Mouse (Mus musculus): ENCODE results near the gene Ctla2b. TPM values are rescaled to one million over a fixed set of nuclear protein-coding genes. Genes with fewer than 3 reads are reported as not detected.
"Not testable (repeated sequence)": the region's sequence is repeated elsewhere in the genome, so short reads cannot be mapped to it uniquely, and the experiment has no call there.

Ctla2b gene
- total RNA-seq (2021) = 7.1 and 9.8 TPM in 2 replicates
- long read RNA-seq, experiment 1, partial matches to known transcripts = 0 of 1 reads
- long read RNA-seq, experiment 1, other reads (novel, unspliced or antisense) = 0 of 1 reads
- long read RNA-seq, experiment 2, partial matches to known transcripts = 1 of 2 reads
- long read RNA-seq, experiment 2, other reads (novel, unspliced or antisense) = 0 of 2 reads

DNA sequence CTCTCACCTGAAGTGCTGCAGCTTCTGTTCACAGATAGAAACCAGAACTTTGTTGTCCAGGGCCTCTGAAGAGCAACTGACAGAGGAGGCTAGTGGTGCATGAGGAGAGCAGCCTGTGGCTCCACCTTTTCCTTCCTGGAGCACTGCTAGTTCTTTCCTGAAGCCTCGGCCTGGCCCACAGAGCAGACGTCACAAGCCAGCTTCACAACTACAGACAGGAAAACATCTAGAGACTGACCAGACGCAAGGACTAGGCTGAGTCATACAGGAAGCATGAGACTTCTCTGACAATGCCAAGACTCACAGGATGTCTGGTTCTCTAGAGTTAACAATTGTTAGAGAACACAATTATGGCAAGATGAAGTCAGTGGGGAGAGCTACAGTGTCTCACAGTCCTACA lies at the start of gene Ctla2b:
TSS of gene Ctla2b (minus strand) at position 120 of the 400 bp plus-strand sequence.
- DNase-seq = peak; percentile 49

DNA sequence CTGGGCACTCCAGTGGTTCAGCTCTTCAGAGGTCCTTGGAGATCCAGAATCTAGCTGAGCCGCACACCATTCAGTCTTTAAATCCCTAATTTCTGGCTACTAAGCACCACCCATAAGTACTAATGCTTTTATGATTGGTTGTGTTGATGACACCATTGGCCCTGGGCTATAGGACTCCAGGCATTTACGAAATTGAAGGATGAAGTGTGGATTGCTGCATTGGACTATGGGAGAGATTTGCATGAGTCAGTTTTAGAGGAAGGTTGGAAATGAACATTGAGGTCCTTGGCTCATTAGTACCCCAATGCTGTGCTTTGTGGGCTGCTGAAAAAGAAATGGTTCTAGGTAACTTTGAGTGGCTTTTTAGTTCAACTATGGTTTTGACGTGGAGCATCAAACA lies 44.6 kb upstream of the Ctla2b start, which contains the start of gene Tpbpa:
TSS of gene Tpbpa (minus strand) at position 101 of the 400 bp plus-strand sequence.
- DNase-seq = not testable (repeated sequence)

DNA sequence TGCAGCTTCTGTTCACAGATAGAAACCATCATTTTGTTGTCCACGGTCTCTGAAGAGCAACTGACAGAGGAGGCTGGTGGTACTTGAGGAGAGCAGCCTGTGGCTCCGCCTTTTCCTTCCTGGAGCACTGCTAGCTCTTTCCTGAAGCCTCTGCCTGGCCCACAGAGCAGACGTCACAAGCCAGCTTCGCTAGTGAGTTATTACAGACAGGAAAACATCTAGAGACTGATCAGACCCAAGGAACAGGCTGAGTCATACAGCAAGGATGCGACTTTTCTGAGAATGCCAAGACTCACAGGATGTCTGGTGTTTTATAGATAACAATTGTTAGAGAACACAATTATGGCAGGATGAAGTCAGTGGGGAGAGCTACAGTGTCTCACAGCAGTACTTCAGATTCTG lies 39.3 kb upstream of the Ctla2b start, which contains the start of the genes Gm49391 and Ctla2a:
TSS of gene Gm49391 (minus strand) at position 72 of the 402 bp plus-strand sequence.
TSS of gene Ctla2a (minus strand) at position 126 of the 402 bp plus-strand sequence.
- DNase-seq = peak; percentile 42

DNA sequence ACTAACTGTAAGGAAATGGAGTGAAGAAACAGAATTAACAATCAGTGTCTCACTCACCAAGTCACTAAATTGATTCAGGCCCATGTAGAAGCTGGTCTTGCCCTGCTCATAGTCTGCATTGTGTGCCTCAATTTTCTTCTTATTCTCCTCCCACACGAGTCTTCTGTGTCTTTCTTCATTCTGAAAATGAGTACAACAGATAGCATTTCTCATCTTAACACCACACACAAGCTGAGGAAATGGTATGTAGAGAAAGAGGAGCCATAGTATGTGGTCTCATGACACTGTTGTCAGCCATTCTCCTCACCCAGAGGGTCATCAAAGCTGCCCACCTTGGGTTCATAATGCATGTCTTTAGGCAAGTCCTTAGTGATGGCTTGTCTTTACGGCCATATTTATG lies 38.2 kb upstream of the Ctla2b start, which contains the start of gene Gm49393:
TSS of gene Gm49393 (minus strand) at position 101 of the 400 bp plus-strand sequence.
- not testable (repeated sequence) for DNase-seq

DNA sequence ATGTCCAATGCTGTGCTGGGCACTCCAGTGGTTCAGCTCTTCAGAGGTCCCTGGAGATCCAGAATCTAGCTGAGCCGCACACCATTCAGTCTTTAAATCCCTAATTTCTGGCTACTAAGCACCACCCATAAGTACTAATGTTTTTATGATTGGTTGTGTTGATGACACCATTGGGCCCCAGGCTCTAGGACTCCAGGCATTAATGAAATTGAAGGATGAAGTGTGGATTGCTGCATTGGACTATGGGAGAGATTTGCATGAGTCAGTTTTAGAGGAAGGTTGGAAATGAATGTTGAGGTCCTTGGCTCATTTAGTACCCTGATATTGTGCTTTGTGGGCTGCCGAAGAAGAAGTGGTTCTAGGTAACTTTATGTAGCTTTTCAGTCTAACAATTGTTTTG lies 7.5 kb upstream of the Ctla2b start, which contains the start of gene Tpbpb:
TSS of gene Tpbpb (minus strand) at position 101 of the 400 bp plus-strand sequence.
- not testable (repeated sequence) for DNase-seq

DNA sequence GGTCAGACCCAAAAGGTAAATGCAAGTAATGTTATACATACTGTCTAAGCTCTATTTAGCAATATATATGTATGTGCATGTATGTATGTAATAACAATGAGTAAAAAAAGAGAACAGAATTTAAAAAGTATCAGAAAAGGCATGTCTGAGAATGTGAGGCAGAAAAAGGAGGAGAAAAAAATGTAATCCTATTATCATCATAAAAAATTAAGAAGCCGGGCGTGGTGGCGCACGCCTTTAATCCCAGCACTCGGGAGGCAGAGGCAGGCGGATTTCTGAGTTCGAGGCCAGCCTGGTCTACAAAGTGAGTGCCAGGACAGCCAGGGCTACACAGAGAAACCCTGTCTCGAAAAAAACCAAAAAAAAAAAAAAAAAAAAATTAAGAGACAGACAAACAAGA lies 453 bp downstream of the Ctla2b start, which contains the start of gene Gm49392:
TSS of gene Gm49392 (minus strand) at position 101 of the 400 bp plus-strand sequence.
- not testable (repeated sequence) for DNase-seq

DNA sequence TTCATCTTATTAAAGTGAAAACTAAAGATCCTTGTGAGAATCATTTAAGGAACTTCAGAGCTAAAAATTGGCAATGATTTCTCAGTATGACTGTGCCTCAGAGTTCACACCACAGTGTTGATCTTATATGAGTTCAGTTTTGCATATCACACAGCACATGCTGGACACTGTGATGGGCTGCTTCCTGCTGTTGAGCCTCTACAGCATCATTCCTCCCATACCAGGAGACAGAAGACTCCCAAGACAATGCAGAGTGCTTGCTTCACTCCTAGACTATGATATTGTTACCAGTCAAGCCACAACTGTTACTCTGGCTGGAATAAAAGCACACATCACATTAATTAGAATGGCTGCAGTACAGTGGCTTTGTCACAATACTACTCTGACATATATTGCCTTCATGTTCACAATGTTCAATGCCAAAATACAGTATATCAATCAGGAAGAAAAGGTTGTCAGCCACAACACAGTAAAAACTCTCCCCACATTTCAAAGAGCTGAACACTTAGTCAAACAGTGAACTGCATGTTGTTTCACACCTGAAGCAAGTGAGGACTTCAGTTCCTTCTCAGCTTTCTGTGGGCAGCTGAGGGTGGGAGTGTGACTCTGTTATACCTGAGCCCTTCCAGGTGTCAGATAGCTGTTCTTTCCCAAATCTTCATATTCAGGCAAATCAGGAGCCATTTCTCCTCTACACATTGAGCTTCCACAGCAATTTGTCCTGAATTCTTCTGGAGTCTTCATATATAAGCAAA lies 1.7 kb downstream of the Ctla2b start:
- no peak for DNase-seq

DNA sequence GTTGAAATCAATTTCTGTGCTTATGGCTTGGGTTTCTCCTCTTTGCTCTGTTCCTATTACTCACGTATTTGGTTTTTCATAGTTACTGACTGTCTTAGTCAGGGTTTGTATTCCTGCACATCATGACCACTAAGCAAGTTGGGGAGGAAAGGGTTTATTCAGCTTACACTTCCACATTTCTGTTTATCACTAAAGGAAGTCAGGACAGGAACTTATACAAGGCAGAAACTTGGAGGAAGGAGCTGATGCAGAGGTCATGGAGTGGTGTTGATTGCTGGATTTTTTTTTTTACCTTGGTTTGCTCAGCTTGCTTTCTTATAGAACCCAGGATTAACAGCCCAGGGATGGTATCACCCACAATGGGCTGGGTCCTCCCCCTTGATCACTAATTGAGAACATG lies 4.9 kb downstream of the Ctla2b start:
- no peak for DNase-seq

DNA sequence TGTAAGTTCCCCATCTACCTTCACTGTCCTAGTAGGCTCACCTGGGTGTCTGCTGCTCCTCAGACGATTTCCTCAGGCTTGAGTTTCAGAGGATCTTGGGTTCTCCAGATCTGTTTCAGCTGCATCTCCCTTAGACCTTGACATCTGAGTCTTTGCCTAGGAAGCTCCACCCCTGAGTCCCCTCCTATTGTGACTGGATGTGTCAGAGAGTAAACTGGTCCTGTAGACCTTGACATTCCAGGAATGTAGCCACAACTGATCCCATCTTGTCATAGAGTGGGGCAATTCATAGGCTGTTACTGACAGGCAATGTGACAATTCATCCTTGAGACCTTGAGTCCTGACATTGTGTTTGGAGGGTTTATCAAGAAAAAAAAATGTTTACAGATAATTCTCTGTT lies 33.0 kb downstream of the Ctla2b start, which contains the start of gene 4930486L24Rik:
TSS of gene 4930486L24Rik (minus strand) at position 195 of the 400 bp plus-strand sequence.
- peak; percentile 55 for DNase-seq

DNA sequence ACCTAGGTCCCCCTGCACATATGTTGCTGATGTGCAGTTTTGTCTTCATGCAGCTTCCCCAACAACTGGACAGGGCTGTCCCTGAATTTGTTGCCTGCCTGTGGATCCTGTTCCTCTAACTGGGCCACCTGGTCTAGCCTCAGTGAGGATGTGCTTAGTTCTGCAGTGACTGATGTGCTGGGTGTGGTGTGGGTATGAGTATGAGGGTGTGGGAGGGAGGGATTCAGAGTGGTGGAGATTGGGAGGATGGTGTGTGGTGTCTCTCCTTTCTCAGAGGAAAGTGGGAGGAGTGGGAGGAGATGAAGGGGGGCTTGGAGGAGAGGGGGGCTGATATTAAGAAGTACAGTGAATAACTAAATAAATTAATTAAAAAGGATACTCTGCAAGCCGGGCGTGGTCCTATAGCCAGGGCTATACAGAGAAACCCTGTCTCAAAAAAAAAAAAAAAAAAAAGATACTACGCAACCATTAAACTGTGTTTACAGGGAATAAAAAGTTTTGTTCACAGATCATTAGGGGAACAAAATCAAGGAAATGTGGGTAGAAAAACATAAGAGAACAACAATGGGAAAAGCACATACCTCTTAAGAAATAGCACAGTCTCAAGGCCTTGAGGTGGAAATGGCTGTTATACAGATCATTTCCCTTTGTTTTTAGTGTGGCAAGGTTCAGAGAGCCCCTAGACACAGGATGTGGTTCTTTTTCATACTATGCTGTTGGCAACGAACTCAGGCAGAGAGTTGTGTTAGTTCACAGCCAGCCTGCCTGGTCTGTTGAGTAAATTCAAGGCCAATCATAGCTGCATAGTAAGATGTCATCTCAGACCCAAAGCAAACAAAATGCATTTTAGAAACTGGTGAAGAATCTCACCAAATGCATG lies 48.8 kb downstream of the Ctla2b start:
- no peak for DNase-seq

Other genes with a start within 250 kb of the Ctla2b start
- gene BC051665, start 111.1 kb downstream of the Ctla2b start, total RNA-seq (2021) = not detected in 2 replicates
- gene Ctsll3, start 94.6 kb downstream of the Ctla2b start, total RNA-seq (2021) = not detected in 2 replicates
- gene 4930486L24Rik, start 33.0 kb downstream of the Ctla2b start, total RNA-seq (2021) = 34.7 and 39.4 TPM in 2 replicates
- 2.3 and 2.5 TPM in 2 replicates for gene Gm49392, start 553 bp downstream of the Ctla2b start, total RNA-seq (2021)
- gene Tpbpb, start 7.4 kb upstream of the Ctla2b start, total RNA-seq (2021) = not detected in 2 replicates
- gene Gm49393, start 38.1 kb upstream of the Ctla2b start, total RNA-seq (2021) = not detected in 2 replicates
- gene Gm49391, start 39.1 kb upstream of the Ctla2b start, total RNA-seq (2021) = 0.75 and 2.1 TPM in 2 replicates
- 45.6 and 76.5 TPM in 2 replicates for gene Ctla2a, start 39.2 kb upstream of the Ctla2b start, total RNA-seq (2021)
- gene Tpbpa, start 44.5 kb upstream of the Ctla2b start, total RNA-seq (2021) = not detected in 2 replicates
- gene Ctsj, start 108.5 kb upstream of the Ctla2b start, total RNA-seq (2021) = not detected in 2 replicates
- not detected in 2 replicates for gene Ctsq, start 143.2 kb upstream of the Ctla2b start, total RNA-seq (2021)

Measured in adrenal gland, postnatal 14 days (tissue).